Mouse (Mus musculus): ENCODE measurements around the gene Arfgef2. TPM values are rescaled to one million over a fixed set of nuclear protein-coding genes. Genes with fewer than 3 reads are reported as not detected.

Arfgef2 gene
- polyA plus RNA-seq, 1 experiment from 2014 or later, result 6.2 TPM

DNA sequence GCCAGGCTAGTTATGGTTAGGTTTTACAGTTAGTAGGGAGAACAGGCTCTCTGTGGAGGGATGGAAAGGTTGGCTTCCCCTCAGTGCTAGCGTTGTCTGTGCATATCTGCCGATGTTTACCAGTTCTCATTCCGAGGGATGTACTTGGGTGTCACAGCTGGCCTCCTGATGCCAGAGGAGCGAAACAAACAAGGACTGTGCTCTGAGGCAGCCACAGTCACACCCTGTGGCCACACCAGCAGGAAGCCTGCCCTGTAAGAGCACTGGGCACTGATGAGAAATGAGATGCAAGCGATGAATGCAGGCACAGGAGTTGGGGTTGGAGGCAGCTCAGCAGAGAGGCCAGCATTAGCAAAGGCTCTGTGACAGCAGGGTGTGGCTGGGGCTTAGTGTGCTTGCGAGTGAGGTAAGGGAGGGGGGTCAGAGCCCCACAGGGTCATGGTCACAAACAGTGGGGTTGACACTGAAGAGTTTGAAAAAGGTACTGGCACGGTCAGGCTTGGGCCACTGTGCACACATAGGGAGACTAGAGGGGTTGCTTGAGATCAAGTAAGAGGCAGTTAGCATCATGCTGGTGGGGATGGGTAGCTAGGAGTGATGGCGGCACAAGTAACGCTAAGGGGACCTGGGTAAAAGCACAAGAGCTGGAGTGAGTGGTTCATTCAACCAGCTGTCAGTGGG lies 13.2 kb downstream of the Arfgef2 start:
- no peak for ATAC-seq (ENCODE audit: insufficient number of reproducible peaks, insufficient read depth, low FRiP score, low read depth)
- 84% methylated on average over 9 of the region's 9 CpGs for WGBS

DNA sequence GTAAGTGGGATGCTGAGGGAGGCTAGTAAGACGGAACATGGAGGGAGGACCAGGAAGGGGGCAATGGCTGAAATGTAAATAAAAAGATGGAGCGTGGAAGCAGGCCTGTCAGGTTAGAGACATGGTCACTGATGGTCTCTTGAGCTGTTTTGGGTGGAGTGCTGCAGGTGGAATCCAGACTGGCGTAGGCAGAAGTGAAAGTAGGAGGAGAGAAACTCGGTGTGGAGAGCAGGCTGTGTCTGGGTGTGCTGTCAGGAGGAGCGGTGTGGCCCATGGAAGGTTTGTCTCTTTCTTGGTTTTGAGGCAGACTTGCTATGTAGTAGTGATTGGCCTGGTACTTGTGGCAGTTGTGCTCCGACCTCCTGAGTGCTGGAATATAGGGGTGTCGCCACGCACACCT lies 14.5 kb downstream of the Arfgef2 start:
- no peak for ATAC-seq (ENCODE audit: insufficient number of reproducible peaks, insufficient read depth, low FRiP score, low read depth)
- H3K9ac ChIP-seq (replicated peaks; ENCODE audit: low read depth, low read length), result no peak overlapping the region

More for the DNA sequence above, 13.2 kb downstream of the Arfgef2 start:
- Histone ChIP-seq H3K36me3 (ENCODE audit: control insufficient read depth, insufficient read depth, low read length) (no peaks in the 10 kb centered on the region), H3K4me3 (ENCODE audit: low read depth, low read length) (no peak overlapping the region), H3K4me2 (replicated peaks; ENCODE audit: low read depth, low read length) (no peak overlapping the region), H3K27ac (ENCODE audit: low read length) (no peak overlapping the region), H3K9me3 (ENCODE audit: control insufficient read depth, low read depth, low read length) (no peaks in the 10 kb centered on the region), H3K27me3 (ENCODE audit: control insufficient read depth, insufficient read depth, low read length) (no peaks in the 10 kb centered on the region), H3K9ac (replicated peaks; ENCODE audit: low read depth, low read length) (no peak overlapping the region), H3K4me1 (ENCODE audit: control insufficient read depth, insufficient read depth, low read length) (peaks cover 3% of the 10 kb centered on the region; the same call in 1 of the 2 replicates)

DNA sequence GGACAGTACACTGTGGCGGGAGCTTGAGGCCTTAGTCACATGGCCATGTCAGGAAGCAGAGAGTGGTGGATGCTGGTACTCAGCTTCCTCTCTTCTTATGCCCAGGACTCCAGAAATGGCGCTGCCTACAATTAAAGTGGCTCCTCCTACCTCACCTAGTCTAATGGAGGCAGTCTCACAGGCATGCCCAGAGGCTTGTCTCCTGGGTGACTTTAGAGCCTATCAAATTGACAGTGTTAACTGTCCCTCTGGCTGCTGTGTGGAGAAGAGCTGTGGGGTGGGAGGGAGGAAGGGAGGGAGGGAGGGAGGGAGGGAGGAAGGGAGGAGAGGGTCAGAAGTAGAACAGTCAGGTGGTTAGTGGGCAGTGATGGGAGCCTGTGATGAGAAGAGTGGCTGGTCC lies 15.5 kb downstream of the Arfgef2 start:
- Histone ChIP-seq H3K27ac (ENCODE audit: low read length) (no peak overlapping the region), H3K4me1 (ENCODE audit: control insufficient read depth, insufficient read depth, low read length) (peaks cover 3% of the 10 kb centered on the region; the same call in 1 of the 2 replicates), H3K27me3 (ENCODE audit: control insufficient read depth, insufficient read depth, low read length) (no peaks in the 10 kb centered on the region), H3K36me3 (ENCODE audit: control insufficient read depth, insufficient read depth, low read length) (no peaks in the 10 kb centered on the region), H3K9ac (replicated peaks; ENCODE audit: low read depth, low read length) (no peak overlapping the region), H3K4me2 (replicated peaks; ENCODE audit: low read depth, low read length) (no peak overlapping the region), H3K4me3 (ENCODE audit: low read depth, low read length) (no peak overlapping the region), H3K9me3 (ENCODE audit: control insufficient read depth, low read depth, low read length) (no peaks in the 10 kb centered on the region)
- 56% methylated on average over 2 of the region's 2 CpGs for WGBS
- no peak for ATAC-seq (ENCODE audit: insufficient number of reproducible peaks, insufficient read depth, low FRiP score, low read depth)

More for the DNA sequence above, 14.5 kb downstream of the Arfgef2 start:
- no peaks in the 10 kb centered on the region for H3K9me3 ChIP-seq (ENCODE audit: control insufficient read depth, low read depth, low read length)
- no peaks in the 10 kb centered on the region for H3K36me3 ChIP-seq (ENCODE audit: control insufficient read depth, insufficient read depth, low read length)
- peaks cover 3% of the 10 kb centered on the region; the same call in 1 of the 2 replicates for H3K4me1 ChIP-seq (ENCODE audit: control insufficient read depth, insufficient read depth, low read length)
- no peak overlapping the region for H3K4me2 ChIP-seq (replicated peaks; ENCODE audit: low read depth, low read length)
- no peaks in the 10 kb centered on the region for H3K27me3 ChIP-seq (ENCODE audit: control insufficient read depth, insufficient read depth, low read length)
- WGBS, result 80% methylated on average over 8 of the region's 8 CpGs
- no peak overlapping the region for H3K4me3 ChIP-seq (ENCODE audit: low read depth, low read length)
- no peak overlapping the region for H3K27ac ChIP-seq (ENCODE audit: low read length)

DNA sequence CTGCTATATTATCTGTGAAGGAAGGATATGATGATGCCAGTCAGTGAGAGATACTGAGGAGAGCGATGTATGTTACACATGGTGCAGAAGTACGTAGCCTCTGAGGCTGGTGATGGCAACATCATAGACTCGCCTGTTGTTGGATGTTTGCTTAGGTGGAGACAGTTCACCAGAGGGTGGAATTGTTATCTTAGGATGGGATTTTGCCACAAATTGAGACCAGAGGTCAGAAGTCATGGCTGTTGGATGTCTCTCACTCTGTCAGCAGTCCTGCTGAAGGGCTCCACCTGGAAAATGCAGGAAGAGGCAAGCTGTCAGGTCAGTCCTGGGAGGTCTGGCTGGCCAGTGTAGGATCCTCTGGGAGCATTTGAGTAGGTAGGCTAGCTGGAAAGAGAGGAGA lies 16.0 kb downstream of the Arfgef2 start:
- WGBS, result 79% methylated on average over 3 of the region's 3 CpGs

DNA sequence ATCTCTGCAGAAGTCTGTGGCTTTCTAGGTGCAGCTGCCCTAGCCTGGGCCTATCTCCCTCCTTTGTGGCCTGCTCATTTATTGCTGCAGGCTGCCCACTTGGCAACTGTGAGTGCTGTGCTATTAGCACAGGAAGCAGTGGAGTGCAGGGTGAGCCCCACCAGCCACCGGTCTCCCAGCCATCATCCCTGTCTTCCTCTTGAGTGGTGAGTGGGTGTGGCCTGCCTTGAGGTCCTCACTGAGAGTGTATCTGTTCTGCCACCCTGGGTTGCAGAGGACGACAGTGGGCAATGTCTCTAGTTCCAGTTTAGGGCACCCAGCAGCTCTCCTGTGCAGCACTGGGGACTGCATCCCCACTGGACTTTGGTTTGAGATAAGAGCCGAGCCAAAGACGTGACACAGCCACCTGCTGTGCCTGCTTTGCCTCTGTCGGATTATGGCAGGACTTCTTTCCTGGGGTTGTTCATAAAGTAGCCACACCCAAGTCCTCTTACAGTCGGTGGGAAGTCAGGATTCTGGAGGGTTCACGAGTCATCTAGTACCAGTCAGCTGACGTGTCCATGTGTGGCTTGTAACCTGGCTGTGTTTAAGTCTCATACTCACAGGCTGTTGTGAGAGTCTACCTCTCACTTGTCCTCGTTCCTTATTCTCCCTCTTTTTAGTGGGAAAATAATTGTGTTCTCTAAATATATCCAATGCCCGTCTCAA lies 16.9 kb downstream of the Arfgef2 start:
- Histone ChIP-seq H3K4me3 (ENCODE audit: low read depth, low read length) (no peak overlapping the region), H3K9ac (replicated peaks; ENCODE audit: low read depth, low read length) (no peak overlapping the region), H3K27me3 (ENCODE audit: control insufficient read depth, insufficient read depth, low read length) (no peaks in the 10 kb centered on the region), H3K36me3 (ENCODE audit: control insufficient read depth, insufficient read depth, low read length) (no peaks in the 10 kb centered on the region), H3K4me1 (ENCODE audit: control insufficient read depth, insufficient read depth, low read length) (peaks cover 3% of the 10 kb centered on the region; the same call in 1 of the 2 replicates), H3K27ac (ENCODE audit: low read length) (no peak overlapping the region), H3K9me3 (ENCODE audit: control insufficient read depth, low read depth, low read length) (no peaks in the 10 kb centered on the region), H3K4me2 (replicated peaks; ENCODE audit: low read depth, low read length) (no peak overlapping the region)
- WGBS, result 64% methylated on average over 10 of the region's 10 CpGs
- no peak for ATAC-seq (ENCODE audit: insufficient number of reproducible peaks, insufficient read depth, low FRiP score, low read depth)

More for the DNA sequence above, 16.0 kb downstream of the Arfgef2 start:
- no peak overlapping the region for H3K27ac ChIP-seq (ENCODE audit: low read length)
- no peak overlapping the region for H3K4me3 ChIP-seq (ENCODE audit: low read depth, low read length)
- H3K4me2 ChIP-seq (replicated peaks; ENCODE audit: low read depth, low read length), result no peak overlapping the region
- no peak for ATAC-seq (ENCODE audit: insufficient number of reproducible peaks, insufficient read depth, low FRiP score, low read depth)
- H3K36me3 ChIP-seq (ENCODE audit: control insufficient read depth, insufficient read depth, low read length), result no peaks in the 10 kb centered on the region
- peaks cover 3% of the 10 kb centered on the region; the same call in 1 of the 2 replicates for H3K4me1 ChIP-seq (ENCODE audit: control insufficient read depth, insufficient read depth, low read length)
- H3K27me3 ChIP-seq (ENCODE audit: control insufficient read depth, insufficient read depth, low read length), result no peaks in the 10 kb centered on the region
- no peaks in the 10 kb centered on the region for H3K9me3 ChIP-seq (ENCODE audit: control insufficient read depth, low read depth, low read length)
- H3K9ac ChIP-seq (replicated peaks; ENCODE audit: low read depth, low read length), result no peak overlapping the region

DNA sequence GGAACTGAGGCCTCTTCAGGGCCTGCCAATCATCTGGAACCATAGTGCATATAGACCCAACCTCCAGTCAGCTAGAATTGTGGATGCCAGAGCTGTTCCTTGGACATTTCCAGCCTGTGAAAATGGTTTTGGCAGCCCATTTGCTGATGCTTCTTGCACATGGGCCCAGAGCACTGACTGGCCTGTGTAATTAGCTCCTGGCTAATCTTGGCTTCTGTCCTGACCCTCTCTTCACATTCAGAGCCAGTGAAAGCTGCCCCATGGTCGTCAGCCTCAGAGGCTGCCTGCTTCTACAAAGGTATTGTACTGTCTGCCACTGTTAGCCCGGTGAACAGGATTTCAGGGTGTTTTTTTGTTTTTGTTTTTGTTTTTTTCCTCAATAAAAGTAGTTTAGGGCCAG lies 17.5 kb downstream of the Arfgef2 start:
- WGBS, result 77% methylated on average over 2 of the region's 2 CpGs
- ATAC-seq (ENCODE audit: insufficient number of reproducible peaks, insufficient read depth, low FRiP score, low read depth), result no peak

DNA sequence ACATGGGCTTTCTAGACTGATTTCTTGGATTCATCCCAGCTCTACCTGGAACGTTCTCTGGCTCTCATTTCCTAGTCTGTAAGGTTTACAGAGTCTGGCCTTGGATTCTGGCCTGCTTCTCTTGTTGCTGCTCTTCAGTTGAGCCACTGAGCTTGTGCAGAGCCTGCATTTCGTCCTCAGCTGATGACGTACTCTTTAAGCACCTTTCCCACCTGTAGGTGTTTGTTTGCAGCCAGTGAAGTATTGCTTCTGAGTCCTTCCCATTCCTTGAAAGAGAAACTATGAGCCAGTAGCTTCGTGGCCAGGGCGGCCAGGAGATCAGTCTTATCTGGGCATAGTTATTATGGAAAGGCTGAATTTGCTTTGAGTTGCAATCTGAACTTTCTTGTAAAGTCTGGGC lies 19.0 kb downstream of the Arfgef2 start:
- Histone ChIP-seq H3K36me3 (ENCODE audit: control insufficient read depth, insufficient read depth, low read length) (0 out of 2 replicates have a peak, but pooled peaks cover 5% of the 10 kb centered on the region), H3K9ac (replicated peaks; ENCODE audit: low read depth, low read length) (no peak overlapping the region), H3K27ac (ENCODE audit: low read length) (no peak overlapping the region), H3K4me1 (ENCODE audit: control insufficient read depth, insufficient read depth, low read length) (peaks cover 3% of the 10 kb centered on the region; the same call in 1 of the 2 replicates), H3K27me3 (ENCODE audit: control insufficient read depth, insufficient read depth, low read length) (no peaks in the 10 kb centered on the region), H3K4me2 (replicated peaks; ENCODE audit: low read depth, low read length) (no peak overlapping the region), H3K9me3 (ENCODE audit: control insufficient read depth, low read depth, low read length) (no peaks in the 10 kb centered on the region), H3K4me3 (ENCODE audit: low read depth, low read length) (no peak overlapping the region)
- no peak for ATAC-seq (ENCODE audit: insufficient number of reproducible peaks, insufficient read depth, low FRiP score, low read depth)
- WGBS, result 82% methylated on average over 5 of the region's 5 CpGs

More for the DNA sequence above, 17.5 kb downstream of the Arfgef2 start:
- H3K9ac ChIP-seq (replicated peaks; ENCODE audit: low read depth, low read length), result no peak overlapping the region
- H3K4me3 ChIP-seq (ENCODE audit: low read depth, low read length), result no peak overlapping the region
- peaks cover 3% of the 10 kb centered on the region; the same call in 1 of the 2 replicates for H3K4me1 ChIP-seq (ENCODE audit: control insufficient read depth, insufficient read depth, low read length)
- H3K27me3 ChIP-seq (ENCODE audit: control insufficient read depth, insufficient read depth, low read length), result no peaks in the 10 kb centered on the region
- no peaks in the 10 kb centered on the region for H3K9me3 ChIP-seq (ENCODE audit: control insufficient read depth, low read depth, low read length)
- no peak overlapping the region for H3K27ac ChIP-seq (ENCODE audit: low read length)
- H3K36me3 ChIP-seq (ENCODE audit: control insufficient read depth, insufficient read depth, low read length), result 0 out of 2 replicates have a peak, but pooled peaks cover 5% of the 10 kb centered on the region
- no peak overlapping the region for H3K4me2 ChIP-seq (replicated peaks; ENCODE audit: low read depth, low read length)

DNA sequence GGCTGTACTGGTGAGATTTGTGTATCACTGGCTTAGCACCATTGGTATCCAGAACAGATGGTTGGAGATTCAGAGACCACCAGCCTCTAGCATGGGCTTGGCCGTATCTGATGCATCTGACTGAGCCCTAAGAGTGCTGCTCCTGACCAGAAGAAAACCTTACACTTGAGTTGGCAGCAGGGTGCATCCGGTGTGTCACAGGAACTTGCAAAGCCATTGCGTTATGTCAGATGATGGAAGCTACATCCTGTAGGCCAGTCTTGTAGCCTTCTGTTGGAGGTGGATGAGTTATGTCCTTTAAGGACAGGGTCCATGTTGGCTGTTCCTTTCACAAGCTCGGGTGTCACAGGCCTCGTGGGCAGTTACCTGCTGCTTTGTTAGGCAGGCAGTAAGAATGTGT lies 19.6 kb downstream of the Arfgef2 start:
- Histone ChIP-seq H3K36me3 (ENCODE audit: control insufficient read depth, insufficient read depth, low read length) (0 out of 2 replicates have a peak, but pooled peaks cover 5% of the 10 kb centered on the region), H3K27ac (ENCODE audit: low read length) (no peak overlapping the region), H3K9ac (replicated peaks; ENCODE audit: low read depth, low read length) (no peak overlapping the region), H3K27me3 (ENCODE audit: control insufficient read depth, insufficient read depth, low read length) (no peaks in the 10 kb centered on the region), H3K4me2 (replicated peaks; ENCODE audit: low read depth, low read length) (no peak overlapping the region), H3K4me1 (ENCODE audit: control insufficient read depth, insufficient read depth, low read length) (peaks cover 3% of the 10 kb centered on the region; the same call in 1 of the 2 replicates), H3K4me3 (ENCODE audit: low read depth, low read length) (no peak overlapping the region), H3K9me3 (ENCODE audit: control insufficient read depth, low read depth, low read length) (no peaks in the 10 kb centered on the region)
- 85% methylated on average over 5 of the region's 5 CpGs for WGBS
- no peak for ATAC-seq (ENCODE audit: insufficient number of reproducible peaks, insufficient read depth, low FRiP score, low read depth)

Measured in stomach, embryonic 14.5 days (tissue).